ENCODE assay signal across 8 mouse cellular contexts in genomic region chr1:95665951-95666484, GRCm38 (mm10). TPM values are rescaled to one million over a fixed set of nuclear protein-coding genes. Genes with fewer than 3 reads are reported as not detected.
DNase-seq lines count a peak whose midpoint lies in the region; ATAC-seq lines count a peak whose summit lies in the region.

No protein-coding gene starts in this region.

- H3K9me3 ChIP-seq in embryonic facial prominence, embryonic 12.5 days = no peaks in the 10 kb centered on the region
- H3K9me3 ChIP-seq in megakaryocyte, embryonic 14.5 days = no peaks in the 10 kb centered on the region

- H3K27me3 ChIP-seq in embryonic facial prominence, embryonic 12.5 days = no peaks in the 10 kb centered on the region
- H3K27me3 ChIP-seq in megakaryocyte, embryonic 14.5 days (replicated peaks) = peaks cover 36% of the 10 kb centered on the region

- 2% methylated on average over 17 of the region's 17 CpGs for WGBS in embryonic facial prominence, embryonic 12.5 days

- peak; percentile 3 for DNase-seq in layer of hippocampus, adult 11-12 months (ENCODE audit: low spot score)
- no peak for DNase-seq in layer of hippocampus, adult 9-10 months (ENCODE audit: low spot score)
- DNase-seq in heart, postnatal 10 days = peak; percentile 30 to 45
- DNase-seq in kidney, postnatal 25 days = peak; percentile 16 to 33
- peak; percentile 14 to 52 for DNase-seq in spleen, adult 18-20 months
- no peak for DNase-seq in urinary bladder, postnatal 25 days (ENCODE audit: low spot score)

- H3K27ac ChIP-seq in embryonic facial prominence, embryonic 12.5 days = no peak overlapping the region

- H3K4me2 ChIP-seq in embryonic facial prominence, embryonic 12.5 days (replicated peaks) = peak overlapping the region; percentile 76

- intact Hi-C loops in heart, postnatal 10 days (cut with DNase I) = loop anchor here (2.0 to 5.0 kb wide), 5 partner anchors 49 to 354 kb away; partner anchors contain the start of gene Fam174a

- ATAC-seq in embryonic facial prominence, embryonic 12.5 days (ENCODE audit: insufficient number of reproducible peaks, insufficient read depth, low FRiP score, low TSS enrichment) = no peak

- H3K4me1 ChIP-seq in embryonic facial prominence, embryonic 12.5 days = no peaks in the 10 kb centered on the region
- H3K4me1 ChIP-seq in megakaryocyte, embryonic 14.5 days = peaks cover 41% of the 10 kb centered on the region

- peak overlapping the region; percentile 30; the same call in 1 of the 2 replicates for H3K9ac ChIP-seq in embryonic facial prominence, embryonic 12.5 days

- H3K36me3 ChIP-seq in embryonic facial prominence, embryonic 12.5 days = no peaks in the 10 kb centered on the region
- no peaks in the 10 kb centered on the region for H3K36me3 ChIP-seq in megakaryocyte, embryonic 14.5 days (replicated peaks; ENCODE audit: low read length)

- H3K4me3 ChIP-seq in embryonic facial prominence, embryonic 12.5 days = peak overlapping the region; percentile 53
- peak overlapping the region; percentile 94 for H3K4me3 ChIP-seq in megakaryocyte, embryonic 14.5 days (replicated peaks)

RNA-seq across cellular contexts. Expression of gene St8sia4, which starts 1.4 kb away (rescaled TPM):
- 6.2 and 6.9 TPM in 2 replicates for polyA plus RNA-seq in embryonic facial prominence, embryonic 12.5 days (2016; fragmentation: Nextera tagmentation; extraction: Ambion mirVana)
- total RNA-seq in heart, postnatal 10 days (2021) = 10 to 100 TPM in 1 of 2 experiments, 1 to 10 TPM in 1; 7.8 to 11.6 TPM
- 0.86 TPM in 1 of 2 replicates, not detected in the other for polyA plus RNA-seq in megakaryocyte, embryonic 14.5 days (2012; ENCODE audit: insufficient read depth, low replicate concordance)

Comparison
In these comparisons a context has a peak if more than half of its experiments do, and no peak if none do; other contexts are left out.
1. DNase-seq: peak in layer of hippocampus, adult 11-12 months (single experiment), heart, postnatal 10 days (2 of 2), kidney, postnatal 25 days (2 of 2) and spleen, adult 18-20 months (2 of 2); none in layer of hippocampus, adult 9-10 months (single experiment) and urinary bladder, postnatal 25 days (single experiment).